Mouse (Mus musculus) embryo, embryonic 9.5 days (tissue): ENCODE results near the gene Gsg1.
A peak's percentile ranks its signal among the peaks of the same experiment; 100 is the strongest.

Experiments used
- DNase-seq: peaks from one replicate; pipeline ENCODE4 v3.0.0-alpha.2; 2017; ENCODE audit errors: extremely low spot score

Gene Gsg1

GRCm38 (mm10) chr6:135206909-135207308 is 47.2 kb downstream of the Gsg1 start:
- no peak for DNase-seq

GRCm38 (mm10) chr6:135205802-135206201 is 48.3 kb downstream of the Gsg1 start:
- no peak for DNase-seq

- no peak for DNase-seq
These were observed 49.3 kb downstream of the Gsg1 start for GRCm38 (mm10) chr6:135204869-135205268.

- no peak for DNase-seq
These were observed 50.4 kb downstream of the Gsg1 start for GRCm38 (mm10) chr6:135203737-135204136.

- DNase-seq = no peak
These were observed 51.5 kb downstream of the Gsg1 start for GRCm38 (mm10) chr6:135202668-135203067.

- no peak for DNase-seq
These were observed 53.8 kb downstream of the Gsg1 start for GRCm38 (mm10) chr6:135200122-135200957.

GRCm38 (mm10) chr6:135198726-135199125 is 55.4 kb downstream of the Gsg1 start:
- no peak for DNase-seq

- peak; percentile 80 for DNase-seq
These were observed 56.1 kb downstream of the Gsg1 start, which contains the start of the genes Fam234b and Hebp1 for GRCm38 (mm10) chr6:135197921-135198532. Gene Fam234b (plus strand): TSS chr6:135197977. Gene Hebp1 (minus strand): TSS chr6:135198022.

GRCm38 (mm10) chr6:135197446-135197845 is 56.7 kb downstream of the Gsg1 start:
- no peak for DNase-seq

GRCm38 (mm10) chr6:135196707-135197106 is 57.4 kb downstream of the Gsg1 start:
- DNase-seq = no peak

- DNase-seq = no peak
These were observed 59.2 kb downstream of the Gsg1 start for GRCm38 (mm10) chr6:135194907-135195306.

- DNase-seq = no peak
These were observed 60.4 kb downstream of the Gsg1 start for GRCm38 (mm10) chr6:135193733-135194132.

- no peak for DNase-seq
These were observed 61.2 kb downstream of the Gsg1 start for GRCm38 (mm10) chr6:135192993-135193392.

GRCm38 (mm10) chr6:135191906-135192305 is 62.2 kb downstream of the Gsg1 start:
- no peak for DNase-seq

- no peak for DNase-seq
These were observed 64.0 kb downstream of the Gsg1 start for GRCm38 (mm10) chr6:135190122-135190521.

- no peak for DNase-seq
These were observed 65.5 kb downstream of the Gsg1 start for GRCm38 (mm10) chr6:135188629-135189028.
